Mouse (Mus musculus) embryonic facial prominence, embryonic 13.5 days (tissue): ENCODE measurements around the gene Filip1. TPM values are rescaled to one million over a fixed set of nuclear protein-coding genes. Genes with fewer than 3 reads are reported as not detected.

Experiments used
- ATAC-seq: fragments of 200-750 bp; cut with Nextera tagmentation; 2 replicates; pipeline ENCODE4 v1.8.0; 2017; ENCODE audit warnings: low read depth; ENCODE audit not compliant: insufficient number of reproducible peaks, insufficient read depth, low FRiP score, low TSS enrichment
- H3K27ac ChIP-seq: fragments of 300-500 bp; sonication (generic); 2 replicates; pipeline ENCODE4 v1.5.1; 2015; ENCODE audit warnings: moderate library complexity, mild to moderate bottlenecking, inconsistent platforms
- H3K27me3 ChIP-seq: fragments of 300-500 bp; sonication (generic); 2 replicates; pipeline ENCODE4 v1.6.1; 2015; ENCODE audit warnings: mild to moderate bottlenecking, inconsistent platforms
- H3K36me3 ChIP-seq: fragments of 300-500 bp; sonication (generic); 2 replicates; pipeline ENCODE4 v1.6.1; 2015; ENCODE audit warnings: mild to moderate bottlenecking, inconsistent platforms
- H3K4me1 ChIP-seq: fragments of 300-500 bp; sonication (generic); 2 replicates; pipeline ENCODE4 v1.6.1; 2015; ENCODE audit warnings: inconsistent platforms
- H3K4me2 ChIP-seq: fragments of 300-500 bp; sonication (generic); 2 replicates; pipeline ENCODE4 v1.6.1; 2015; ENCODE audit warnings: moderate library complexity, mild to moderate bottlenecking, inconsistent platforms
- H3K4me3 ChIP-seq: fragments of 300-500 bp; sonication (generic); 2 replicates; pipeline ENCODE4 v1.5.1; 2015; ENCODE audit warnings: mild to moderate bottlenecking, inconsistent platforms
- H3K9ac ChIP-seq: fragments of 300-500 bp; sonication (generic); 2 replicates; pipeline ENCODE4 v1.6.1; 2015; ENCODE audit warnings: mild to moderate bottlenecking, inconsistent platforms
- H3K9me3 ChIP-seq: fragments of 300-500 bp; sonication (generic); 2 replicates; pipeline ENCODE4 v1.6.1; 2016; ENCODE audit warnings: inconsistent platforms
- WGBS: fragments of 180-500 bp; shearing (Covaris S2); methylation state at CpG from one replicate; pipeline ENCODE4 v1.1.7; 2015; ENCODE audit warnings: mixed read lengths; 5-methylcytosine and 5-hydroxymethylcytosine counted together
- polyA plus RNA-seq: library from polyadenylated mRNA; unstranded; fragments of >200 nt; fragmentation: Nextera tagmentation; extraction: Ambion mirVana; gene quantifications from 2 replicates; pipeline ENCODE4 v1.2.1, GENCODE M21; 2015

Gene Filip1
- polyA plus RNA-seq, 1 experiment from 2014 or later: 4.1 TPM

DNA sequence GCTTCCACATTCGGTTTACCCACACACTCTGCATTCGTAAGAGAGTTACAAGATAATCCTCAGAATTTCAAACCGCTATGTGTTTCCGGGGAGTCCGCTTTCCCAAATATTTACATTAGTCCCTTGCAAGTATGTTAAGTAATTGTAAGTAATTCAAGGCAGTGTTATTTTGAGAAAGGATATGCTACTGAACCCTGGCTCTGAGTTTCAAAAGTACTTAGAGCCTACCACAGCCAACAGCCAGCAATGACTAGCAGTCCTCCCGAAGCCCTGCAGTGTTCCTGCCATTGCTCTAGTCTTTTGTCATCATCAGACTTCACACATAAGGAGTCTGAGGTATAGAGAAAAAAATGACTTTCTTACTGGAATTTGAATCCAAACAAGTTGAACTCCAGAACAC is 67.8 kb downstream of the Filip1 start:
- no peak for ATAC-seq
- Histone ChIP-seq H3K4me3 (no peak overlapping the region), H3K27ac (no peak overlapping the region), H3K9ac (no peak overlapping the region), H3K9me3 (no peaks in the 10 kb centered on the region), H3K36me3 (no peaks in the 10 kb centered on the region), H3K4me2 (no peak overlapping the region), H3K4me1 (no peaks in the 10 kb centered on the region; the same call in 1 of the 2 replicates), H3K27me3 (no peaks in the 10 kb centered on the region)
- WGBS: 67% methylated on average over 6 of the region's 6 CpGs

- no peak for ATAC-seq
- H3K9ac ChIP-seq: no peak overlapping the region
- 61% methylated on average over 10 of the region's 10 CpGs for WGBS
These were observed 68.7 kb downstream of the Filip1 start for GRCm38 (mm10) chr9:79943986-79944385.

GRCm38 (mm10) chr9:79938416-79939206 is 74.0 kb downstream of the Filip1 start:
- Histone ChIP-seq H3K4me3 (no peak overlapping the region), H3K9me3 (no peaks in the 10 kb centered on the region), H3K27ac (no peak overlapping the region), H3K4me2 (no peak overlapping the region), H3K4me1 (no peaks in the 10 kb centered on the region), H3K36me3 (no peaks in the 10 kb centered on the region), H3K27me3 (no peaks in the 10 kb centered on the region), H3K9ac (no peak overlapping the region)
- 69% methylated on average over 11 of the region's 11 CpGs for WGBS
- no peak for ATAC-seq

More at GRCm38 (mm10) chr9:79943986-79944385, 68.7 kb downstream of the Filip1 start:
- H3K4me3 ChIP-seq: no peak overlapping the region
- H3K27ac ChIP-seq: no peak overlapping the region
- H3K9me3 ChIP-seq: no peaks in the 10 kb centered on the region
- no peaks in the 10 kb centered on the region for H3K27me3 ChIP-seq
- H3K36me3 ChIP-seq: no peaks in the 10 kb centered on the region
- H3K4me2 ChIP-seq: no peak overlapping the region
- H3K4me1 ChIP-seq: no peaks in the 10 kb centered on the region

- Histone ChIP-seq H3K4me3 (no peak overlapping the region), H3K4me1 (no peaks in the 10 kb centered on the region), H3K36me3 (no peaks in the 10 kb centered on the region), H3K27ac (no peak overlapping the region), H3K27me3 (no peaks in the 10 kb centered on the region), H3K9ac (no peak overlapping the region), H3K4me2 (no peak overlapping the region), H3K9me3 (no peaks in the 10 kb centered on the region)
- no peak for ATAC-seq
- 86% methylated on average over 6 of the region's 6 CpGs for WGBS
These were observed 75.1 kb downstream of the Filip1 start for GRCm38 (mm10) chr9:79937570-79937969.

- Histone ChIP-seq H3K27me3 (no peaks in the 10 kb centered on the region), H3K27ac (no peak overlapping the region), H3K4me2 (no peak overlapping the region), H3K9ac (no peak overlapping the region), H3K4me1 (no peaks in the 10 kb centered on the region), H3K36me3 (no peaks in the 10 kb centered on the region), H3K9me3 (no peaks in the 10 kb centered on the region), H3K4me3 (no peak overlapping the region)
- ATAC-seq: no peak
- 92% methylated on average over 5 of the region's 5 CpGs for WGBS
These were observed 80.1 kb downstream of the Filip1 start for GRCm38 (mm10) chr9:79932578-79932977.

DNA sequence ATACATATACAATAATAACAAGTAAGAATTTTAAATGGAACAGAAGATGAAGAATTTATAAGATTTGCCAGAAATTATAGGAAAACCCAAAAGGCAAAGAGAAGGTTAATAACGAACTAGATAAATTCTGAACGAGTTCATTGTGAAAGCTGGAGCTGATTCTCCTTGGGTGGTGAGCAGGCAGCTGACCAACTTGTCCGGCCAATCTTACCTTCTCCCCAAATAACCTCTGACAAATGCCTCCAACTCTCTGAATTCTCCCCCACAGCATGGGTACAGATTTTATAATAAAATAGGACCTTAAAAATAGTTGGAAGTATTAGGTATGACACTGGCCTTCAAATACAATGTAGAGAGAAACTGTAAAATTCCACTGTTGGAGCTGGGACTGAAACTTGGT is 84.6 kb downstream of the Filip1 start:
- Histone ChIP-seq H3K4me2 (no peak overlapping the region), H3K27me3 (no peaks in the 10 kb centered on the region), H3K4me1 (no peaks in the 10 kb centered on the region), H3K9me3 (no peaks in the 10 kb centered on the region), H3K4me3 (no peak overlapping the region), H3K36me3 (no peaks in the 10 kb centered on the region), H3K27ac (no peak overlapping the region), H3K9ac (no peak overlapping the region)
- 84% methylated on average over 3 of the region's 3 CpGs for WGBS
- ATAC-seq: no peak

DNA sequence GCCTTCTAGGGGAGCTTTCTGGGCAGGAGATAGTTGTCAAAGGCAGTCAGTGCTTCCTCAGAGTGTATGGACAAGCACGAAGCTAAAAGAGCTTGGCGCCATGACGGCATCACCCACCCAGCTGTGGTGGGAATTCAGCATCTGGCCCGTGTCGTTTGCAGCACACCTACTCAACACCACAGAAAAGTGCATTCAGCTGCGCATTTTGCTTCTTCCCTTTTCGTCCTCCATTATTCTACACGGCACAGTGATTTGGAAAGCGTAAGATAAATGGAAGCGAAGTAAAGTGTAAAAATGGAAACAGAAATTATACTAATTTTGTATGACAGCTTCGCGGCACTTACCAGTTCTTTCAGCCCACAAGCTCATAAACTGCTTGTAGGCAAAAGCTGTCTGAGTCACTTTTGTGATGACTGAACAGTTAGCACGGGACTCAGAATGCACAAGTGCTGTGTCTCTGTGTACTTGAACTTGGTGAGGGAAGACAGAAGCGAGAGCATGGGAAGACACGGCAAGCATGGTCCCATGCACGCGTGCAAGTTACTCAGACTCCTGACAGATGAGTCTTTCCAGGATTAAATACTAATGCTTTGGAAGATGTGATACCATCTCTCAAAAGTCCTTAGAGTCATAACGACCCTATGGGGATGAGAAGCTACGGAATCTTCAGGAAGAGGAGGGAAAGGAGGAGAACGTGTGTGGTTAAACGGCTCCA is 85.3 kb downstream of the Filip1 start:
- no peak for ATAC-seq
- Histone ChIP-seq H3K9me3 (no peaks in the 10 kb centered on the region), H3K4me3 (no peak overlapping the region), H3K9ac (no peak overlapping the region), H3K27ac (no peak overlapping the region), H3K36me3 (no peaks in the 10 kb centered on the region), H3K27me3 (no peaks in the 10 kb centered on the region), H3K4me1 (peaks cover 2% of the 10 kb centered on the region), H3K4me2 (no peak overlapping the region)
- 86% methylated on average over 21 of the region's 21 CpGs for WGBS

- Histone ChIP-seq H3K27me3 (no peaks in the 10 kb centered on the region), H3K9ac (no peak overlapping the region), H3K27ac (no peak overlapping the region), H3K9me3 (no peaks in the 10 kb centered on the region), H3K4me1 (peaks cover 9% of the 10 kb centered on the region), H3K4me2 (no peak overlapping the region), H3K4me3 (no peak overlapping the region), H3K36me3 (no peaks in the 10 kb centered on the region)
- 81% methylated on average over 9 of the region's 9 CpGs for WGBS
- no peak for ATAC-seq
These were observed 86.0 kb downstream of the Filip1 start for GRCm38 (mm10) chr9:79926464-79927155.

DNA sequence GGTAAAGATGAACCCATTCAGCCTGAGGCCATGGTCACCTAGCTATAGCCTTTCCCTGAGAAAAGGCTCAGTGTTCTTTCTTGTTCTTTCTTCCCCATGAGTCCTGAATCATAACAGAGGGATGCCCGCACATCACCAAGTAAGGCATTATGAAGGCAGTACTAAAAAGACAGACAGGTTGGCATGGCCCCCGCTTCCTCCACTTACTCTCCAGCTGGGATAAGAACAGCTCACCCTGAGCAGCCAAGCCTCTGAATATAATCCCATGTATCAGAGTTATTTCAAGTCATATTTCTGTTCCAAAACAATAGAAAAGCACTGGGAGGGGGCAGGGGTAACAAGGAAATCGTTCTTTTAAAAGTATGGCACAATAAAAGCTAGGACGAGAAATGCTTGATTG is 86.7 kb downstream of the Filip1 start:
- peaks cover 14% of the 10 kb centered on the region for H3K4me1 ChIP-seq
- no peak overlapping the region for H3K4me2 ChIP-seq
- no peaks in the 10 kb centered on the region for H3K9me3 ChIP-seq
- H3K27me3 ChIP-seq: no peaks in the 10 kb centered on the region
- no peak overlapping the region for H3K9ac ChIP-seq
- 77% methylated on average over 4 of the region's 4 CpGs for WGBS
- no peak for ATAC-seq
- H3K4me3 ChIP-seq: no peak overlapping the region
- H3K36me3 ChIP-seq: no peaks in the 10 kb centered on the region
- H3K27ac ChIP-seq: no peak overlapping the region

DNA sequence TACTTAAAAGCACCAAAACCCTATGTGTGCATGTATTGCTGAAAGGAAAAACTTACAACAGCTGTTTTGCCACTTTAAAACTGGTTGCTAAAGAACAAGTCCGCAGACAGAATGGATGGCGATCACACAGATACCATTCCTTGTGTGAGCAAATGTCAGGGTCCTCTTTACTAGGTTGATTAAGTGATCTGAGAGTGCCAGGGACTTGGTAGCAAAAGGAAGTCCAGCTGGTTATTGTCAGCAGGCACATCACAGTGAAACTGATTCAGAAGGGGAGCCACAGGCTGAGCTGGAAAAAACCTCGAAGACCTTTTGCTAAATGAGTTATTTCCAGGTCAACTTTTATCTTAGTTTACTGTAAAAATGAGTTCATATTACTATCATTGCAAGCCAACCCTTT is 89.4 kb downstream of the Filip1 start:
- ATAC-seq: no peak
- Histone ChIP-seq H3K9ac (no peak overlapping the region), H3K9me3 (no peaks in the 10 kb centered on the region), H3K27ac (peak overlapping the region; percentile 7; the same call in 1 of the 2 replicates), H3K36me3 (no peaks in the 10 kb centered on the region), H3K4me3 (no peak overlapping the region), H3K27me3 (no peaks in the 10 kb centered on the region), H3K4me2 (no peak overlapping the region), H3K4me1 (peaks cover 25% of the 10 kb centered on the region)
- 80% methylated on average over 3 of the region's 3 CpGs for WGBS

- H3K27me3 ChIP-seq: no peaks in the 10 kb centered on the region
- H3K9ac ChIP-seq: no peak overlapping the region
- H3K9me3 ChIP-seq: no peaks in the 10 kb centered on the region
- H3K27ac ChIP-seq: 0 out of 2 replicates have a peak overlapping the region, but pooled peaks have one; percentile 28
- H3K4me3 ChIP-seq: no peak overlapping the region
- H3K4me2 ChIP-seq: peak overlapping the region; percentile 7; the same call in 1 of the 2 replicates
- 78% methylated on average over 6 of the region's 6 CpGs for WGBS
- peaks cover 25% of the 10 kb centered on the region for H3K4me1 ChIP-seq
- H3K36me3 ChIP-seq: no peaks in the 10 kb centered on the region
- no peak for ATAC-seq
These were observed 90.2 kb downstream of the Filip1 start for GRCm38 (mm10) chr9:79922493-79922760.
